Mouse (Mus musculus) monocyte, adult 59 days (primary cell): ENCODE data around the gene Lgmn. TPM values are rescaled to one million over a fixed set of nuclear protein-coding genes. Genes with fewer than 3 reads are reported as not detected.

Source experiments
- total RNA-seq, 2 experiments: library from RNA; stranded (reverse); gene quantifications; one replicate each; pipeline ENCODE4 v1.2.4; 2023

The Lgmn gene
- total RNA-seq = 100 to 1,000 TPM; 294 to 302 TPM

GRCm38 (mm10) chr12:102439632-102440023 is at the start of gene Lgmn:
Lgmn (minus strand) TSS chr12:102439813.

DNA sequence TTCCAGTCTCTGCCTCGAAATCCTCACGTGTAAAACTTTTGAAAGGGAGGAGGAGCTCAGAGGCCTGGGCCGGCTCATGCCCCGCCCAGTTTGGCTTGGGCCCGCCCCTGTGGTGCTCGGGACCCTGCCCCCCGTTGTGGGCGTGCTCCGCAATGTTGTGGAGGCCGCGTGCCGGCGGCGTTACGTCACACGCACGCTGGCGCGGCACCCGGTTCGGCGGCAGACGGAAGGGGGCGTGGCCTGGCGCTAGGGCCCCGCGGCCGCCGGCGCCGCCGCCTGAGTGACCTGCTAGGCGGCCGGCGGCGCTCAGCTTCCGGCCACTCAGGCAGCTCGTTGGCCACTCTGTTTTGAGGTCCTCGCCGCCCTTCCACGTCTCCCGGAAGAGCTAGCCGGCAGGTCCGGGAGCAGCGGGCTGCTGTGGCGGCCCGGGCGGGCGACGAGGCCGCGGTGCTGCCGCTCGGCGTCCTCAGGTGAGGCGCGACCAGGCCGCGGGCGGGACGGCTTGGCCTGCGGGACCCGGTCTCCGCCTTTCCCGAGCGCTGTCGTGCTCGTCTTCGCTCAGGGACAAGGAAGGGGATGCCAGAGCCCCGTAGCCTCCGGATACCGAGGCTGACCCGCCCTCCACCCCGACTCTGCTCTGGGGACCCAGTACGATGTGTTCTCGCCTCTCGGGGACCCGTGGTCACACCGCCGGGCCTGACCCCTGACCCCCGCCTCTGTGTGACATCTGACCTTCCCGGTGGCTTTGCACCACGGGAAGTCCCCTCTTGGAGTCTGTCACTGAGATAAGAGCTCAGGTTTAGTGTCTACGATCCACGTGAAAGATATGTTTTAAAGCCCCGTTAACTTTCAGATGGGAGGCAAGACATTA is 29.5 kb upstream of the Lgmn start, which contains the start of gene Golga5:
TSS of gene Golga5 (plus strand) at position 242 of the 871 bp plus-strand sequence.

Other genes with a start within 250 kb of the Lgmn start
- gene Rin3, start 156.8 kb downstream of the Lgmn start, total RNA-seq = 100 to 1,000 TPM; 325 to 327 TPM
- gene Golga5, start 29.3 kb upstream of the Lgmn start, total RNA-seq = 10 to 100 TPM; 35.7 to 38.0 TPM
- gene Chga, start 115.2 kb upstream of the Lgmn start, total RNA-seq = not detected